Mouse (Mus musculus) bone marrow, adult 2 months (tissue): ENCODE data around the gene Tmbim1. TPM values are rescaled to one million over a fixed set of nuclear protein-coding genes. Genes with fewer than 3 reads are reported as not detected.
A peak's percentile ranks its signal among the peaks of the same experiment; 100 is the strongest.
"Not testable (repeated sequence)": the region's sequence is repeated elsewhere in the genome, so short reads cannot be mapped to it uniquely, and the experiment has no call there.

Experiments used
- H3K27ac ChIP-seq: fragments of 200-500 bp; 2 replicates; pipeline ENCODE4 v1.5.1; 2012; ENCODE audit warnings: low read depth, mild to moderate bottlenecking, control low read depth, inconsistent platforms, low read length; ENCODE audit not compliant: control insufficient read depth, poor library complexity, insufficient read depth
- H3K4me1 ChIP-seq: fragments of 200-500 bp; 2 replicates; pipeline ENCODE4 v1.6.1; 2011; ENCODE audit warnings: low read length; ENCODE audit not compliant: control insufficient read depth, insufficient read depth
- H3K4me3 ChIP-seq: fragments of 200-500 bp; replicated peaks from 2 replicates; pipeline ENCODE3; 2011; ENCODE audit warnings: mild to moderate bottlenecking, low read depth, low read length, control low read depth; ENCODE audit not compliant: control insufficient read depth
- CTCF ChIP-seq: fragments of 200-500 bp; IDR thresholded peaks from 2 replicates; pipeline ENCODE4 v1.5.1; 2011; ENCODE audit warnings: low read length, control low read depth; ENCODE audit not compliant: control insufficient read depth, insufficient read depth
- POLR2A ChIP-seq: fragments of 200-500 bp; IDR thresholded peaks from 2 replicates; pipeline ENCODE4 v1.6.1; 2011; ENCODE audit warnings: low read depth, mild to moderate bottlenecking, control low read depth, low read length, borderline replicate concordance; ENCODE audit not compliant: control insufficient read depth
- WGBS: fragments of 180-500 bp; shearing (Covaris S2); methylation state at CpG from one replicate; pipeline ENCODE4 v1.1.7; 2018; 5-methylcytosine and 5-hydroxymethylcytosine counted together
- polyA plus RNA-seq: library from polyadenylated mRNA; stranded (reverse); fragments of >200 nt; gene quantifications from 2 replicates; pipeline ENCODE4 v1.2.4, GENCODE M21; 2011; ENCODE audit warnings: low replicate concordance; ENCODE audit not compliant: missing spikeins, insufficient read depth, insufficient read length

The Tmbim1 gene
- polyA plus RNA-seq, 1 experiment = 15.6 TPM

GRCm38 (mm10) chr1:74332930-74333329, 27.5 kb upstream of the Tmbim1 start:
- TF ChIP-seq POLR2A (no peak), CTCF (no peak)
- H3K4me1 ChIP-seq = peaks cover 7% of the 10 kb centered on the region
- no peak overlapping the region for H3K27ac ChIP-seq
- 12% methylated on average over 9 of the region's 9 CpGs for WGBS
- H3K4me3 ChIP-seq = peak overlapping the region; percentile 48

GRCm38 (mm10) chr1:74332241-74332763, 26.9 kb upstream of the Tmbim1 start:
- peak; percentile 34; the same call in 1 of the 2 replicates for TF ChIP-seq CTCF
- TF ChIP-seq POLR2A = no peak
- under 1% methylated on average over 36 of the region's 36 CpGs for WGBS
- Histone ChIP-seq H3K27ac (no peak overlapping the region), H3K4me3 (peak overlapping the region; percentile 48), H3K4me1 (peaks cover 7% of the 10 kb centered on the region)

- Histone ChIP-seq H3K4me3 (no peak overlapping the region), H3K27ac (no peak overlapping the region), H3K4me1 (peaks cover 7% of the 10 kb centered on the region)
- TF ChIP-seq CTCF (no peak), POLR2A (no peak)
- WGBS = 18% methylated on average over 4 of the region's 4 CpGs
These were observed 25.7 kb upstream of the Tmbim1 start for GRCm38 (mm10) chr1:74331046-74331681.

GRCm38 (mm10) chr1:74329899-74330431, 24.5 kb upstream of the Tmbim1 start:
- 80% methylated on average over 7 of the region's 7 CpGs for WGBS
- no peak overlapping the region for H3K4me3 ChIP-seq
- H3K27ac ChIP-seq = no peak overlapping the region
- TF ChIP-seq CTCF = no peak
- TF ChIP-seq POLR2A = no peak
- H3K4me1 ChIP-seq = peaks cover 7% of the 10 kb centered on the region

- 74% methylated on average over 2 of the region's 2 CpGs for WGBS
- not testable (repeated sequence) for H3K27ac ChIP-seq, H3K4me3 ChIP-seq, H3K4me1 ChIP-seq
These were observed 21.5 kb upstream of the Tmbim1 start for GRCm38 (mm10) chr1:74326916-74327315.

GRCm38 (mm10) chr1:74321396-74321795, 16.0 kb upstream of the Tmbim1 start:
- no peak overlapping the region for H3K27ac ChIP-seq
- TF ChIP-seq POLR2A (no peak), CTCF (no peak)
- H3K4me3 ChIP-seq = no peak overlapping the region
- H3K4me1 ChIP-seq = no peaks in the 10 kb centered on the region; the same call in 1 of the 2 replicates
- 72% methylated on average over 3 of the region's 3 CpGs for WGBS

GRCm38 (mm10) chr1:74318711-74319110, 13.3 kb upstream of the Tmbim1 start:
- H3K27ac ChIP-seq = no peak overlapping the region
- no peak overlapping the region for H3K4me3 ChIP-seq
- no peaks in the 10 kb centered on the region; the same call in 1 of the 2 replicates for H3K4me1 ChIP-seq
- TF ChIP-seq POLR2A (no peak), CTCF (no peak)
- 86% methylated on average over 3 of the region's 3 CpGs for WGBS

- 54% methylated on average over 4 of the region's 4 CpGs for WGBS
- TF ChIP-seq CTCF = no peak
- no peak for TF ChIP-seq POLR2A
- Histone ChIP-seq H3K4me1 (no peaks in the 10 kb centered on the region; the same call in 1 of the 2 replicates), H3K4me3 (no peak overlapping the region), H3K27ac (no peak overlapping the region)
These were observed 10.8 kb upstream of the Tmbim1 start for GRCm38 (mm10) chr1:74316114-74316827.

GRCm38 (mm10) chr1:74314796-74315195, 9.4 kb upstream of the Tmbim1 start:
- no peaks in the 10 kb centered on the region; the same call in 1 of the 2 replicates for H3K4me1 ChIP-seq
- no peak overlapping the region for H3K27ac ChIP-seq
- TF ChIP-seq POLR2A = no peak
- TF ChIP-seq CTCF = no peak
- H3K4me3 ChIP-seq = no peak overlapping the region
- 73% methylated on average over 3 of the region's 3 CpGs for WGBS
